Mouse (Mus musculus) spleen, adult 2 months (tissue): Measurements from ENCODE around the gene Naa50.

Experiments
- CTCF ChIP-seq: fragments of 200-500 bp; IDR thresholded peaks from 2 replicates; pipeline ENCODE4 v1.5.1; 2011; ENCODE audit warnings: mild to moderate bottlenecking, inconsistent platforms; ENCODE audit not compliant: insufficient read depth, insufficient read length, insufficient replicate concordance; ENCODE audit errors: extremely low read depth
- POLR2A ChIP-seq: fragments of 200-500 bp; IDR thresholded peaks from 2 replicates; pipeline ENCODE4 v1.6.1; 2011; ENCODE audit warnings: low read depth, low read length, inconsistent platforms

GRCm38 (mm10) chr16:44149002-44149767, 9.6 kb downstream of the Naa50 start:
- no peak for TF ChIP-seq POLR2A
- no peak for TF ChIP-seq CTCF
